Mouse (Mus musculus) monocyte, adult 59 days (primary cell): Measurements from ENCODE around the gene Kbtbd13. TPM values are rescaled to one million over a fixed set of nuclear protein-coding genes. Genes with fewer than 3 reads are reported as not detected.

Experiments
- total RNA-seq, 2 experiments: library from RNA; stranded (reverse); gene quantifications; one replicate each; pipeline ENCODE4 v1.2.4; 2023

Kbtbd13 gene
- not detected for total RNA-seq

DNA sequence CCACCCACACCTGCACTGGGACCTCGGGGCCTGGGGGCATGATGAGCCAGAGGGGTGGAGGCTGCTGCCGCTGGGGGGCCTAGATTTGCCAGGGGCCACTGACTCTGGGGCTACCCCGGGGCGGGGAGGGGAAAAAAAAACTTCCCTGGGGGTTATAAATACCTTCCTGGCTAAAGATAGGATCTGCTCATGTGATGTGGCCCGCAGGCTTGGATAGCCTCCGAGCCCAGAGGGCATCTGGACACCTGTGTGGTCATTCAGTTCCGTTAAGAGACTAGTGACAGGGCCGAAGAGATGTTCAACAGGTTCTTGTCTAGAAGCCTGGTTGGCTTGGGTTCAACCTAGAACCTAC lies at the start of gene Kbtbd13:
Gene Kbtbd13 (minus strand): TSS at position 40 of the 352 bp plus-strand sequence.

DNA sequence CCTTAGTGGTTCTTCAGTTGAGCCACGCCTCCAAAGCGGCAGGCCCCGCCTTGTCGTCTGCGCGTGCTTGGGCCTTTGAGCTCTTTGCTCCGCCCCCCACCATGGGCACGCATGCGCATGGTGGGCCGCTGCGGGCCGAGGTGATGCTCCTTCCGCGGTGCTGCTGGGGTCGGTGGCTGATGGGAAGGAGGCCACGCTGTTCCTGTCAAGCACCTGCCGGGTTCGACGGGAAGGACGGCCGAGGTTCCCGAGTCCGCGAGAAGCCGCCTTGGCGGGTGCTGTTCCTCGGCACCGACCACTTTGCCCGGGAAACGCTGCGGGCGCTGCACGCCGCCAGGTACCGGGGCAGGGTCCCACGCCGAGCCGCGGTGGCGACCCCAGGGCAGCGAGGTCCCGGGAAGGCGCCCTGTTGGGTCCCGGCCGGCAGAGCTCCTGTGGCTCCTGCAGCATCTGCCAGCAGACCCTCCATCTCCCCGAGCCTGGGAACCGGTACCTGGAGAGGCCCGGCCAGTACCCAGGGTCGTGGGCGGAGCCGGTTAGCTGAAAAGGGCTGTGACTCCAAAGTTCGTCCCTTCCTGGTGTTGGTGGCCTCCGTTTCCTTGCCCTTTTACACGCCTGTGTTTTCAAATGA lies 44.3 kb upstream of the Kbtbd13 start, which contains the start of gene Mtfmt:
Gene Mtfmt (plus strand): TSS at position 112 of the 631 bp plus-strand sequence.

DNA sequence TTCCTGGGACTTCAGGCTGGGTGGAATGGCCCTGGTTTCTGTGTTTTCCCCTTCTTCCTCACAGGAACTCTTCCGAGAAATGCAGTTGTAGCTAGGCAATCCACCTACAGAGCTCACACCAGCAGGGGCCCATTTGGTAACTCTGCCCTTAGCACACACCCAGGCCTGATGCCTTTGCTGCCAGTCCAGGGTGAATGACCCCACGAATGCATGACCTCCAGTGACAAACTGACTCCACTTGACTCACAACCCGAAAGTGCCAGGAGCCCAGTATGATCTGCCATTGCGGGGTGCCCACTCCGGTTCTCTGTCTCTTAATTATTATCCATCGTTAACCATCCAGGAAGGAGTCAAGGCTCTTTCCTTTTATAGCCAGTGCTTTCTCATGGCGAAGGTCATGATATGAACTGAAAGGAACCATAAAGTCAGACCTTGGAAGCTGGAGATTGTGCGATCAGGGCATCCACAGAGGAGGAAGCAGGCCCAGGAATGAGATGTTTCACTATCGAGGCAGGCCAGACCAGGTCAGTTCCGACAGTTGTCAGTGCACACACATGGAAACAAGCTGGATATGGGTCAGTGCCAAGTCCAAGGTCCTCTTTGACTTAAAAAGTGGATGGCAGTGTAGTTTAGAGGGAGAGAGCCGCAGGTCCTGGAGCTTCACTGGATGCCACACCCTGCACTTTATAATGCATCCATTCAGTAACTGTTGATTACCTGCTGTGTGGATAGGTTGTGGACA lies 31.5 kb upstream of the Kbtbd13 start, which contains the start of gene Slc51b:
Gene Slc51b (minus strand): TSS at position 196 of the 742 bp plus-strand sequence.

GRCm38 (mm10) chr9:65398279-65398678 lies 6.8 kb upstream of the Kbtbd13 start, which contains the start of gene Rasl12:
Rasl12 (plus strand) TSS chr9:65398506.

GRCm38 (mm10) chr9:65360641-65361448 lies 30.6 kb downstream of the Kbtbd13 start, which contains the start of gene Ubap1l:
Ubap1l (plus strand) TSS chr9:65361041.

GRCm38 (mm10) chr9:65345854-65346475 lies 45.5 kb downstream of the Kbtbd13 start, which contains the start of gene Pdcd7:
Pdcd7 (plus strand) TSS chr9:65346104.

Other genes with a start within 250 kb of the Kbtbd13 start
- 1 to 10 TPM; 1.2 to 2.0 TPM for gene Parp16, start 196.3 kb downstream of the Kbtbd13 start, total RNA-seq
- gene Cilp, start 126.5 kb downstream of the Kbtbd13 start, total RNA-seq: not detected
- 10 to 100 TPM; 23.2 to 26.9 TPM for gene Clpx, start 97.4 kb downstream of the Kbtbd13 start, total RNA-seq
- 10 to 100 TPM; 16.4 to 18.1 TPM for gene Pdcd7, start 45.5 kb downstream of the Kbtbd13 start, total RNA-seq
- gene Ubap1l, start 30.6 kb downstream of the Kbtbd13 start, total RNA-seq: under 1 TPM; 0.73 to 0.82 TPM
- gene Rasl12, start 6.9 kb upstream of the Kbtbd13 start, total RNA-seq: not detected
- gene Slc51b, start 31.3 kb upstream of the Kbtbd13 start, total RNA-seq: not detected
- 10 to 100 TPM; 14.8 to 15.5 TPM for gene Mtfmt, start 44.1 kb upstream of the Kbtbd13 start, total RNA-seq
- 100 to 1,000 TPM in 1 of 2 experiments, 10 to 100 TPM in 1; 99.6 to 103 TPM for gene Spg21, start 69.3 kb upstream of the Kbtbd13 start, total RNA-seq
- gene Ankdd1a, start 128.5 kb upstream of the Kbtbd13 start, total RNA-seq: 1 to 10 TPM; 2.0 to 2.7 TPM
- gene Plekho2, start 188.4 kb upstream of the Kbtbd13 start, total RNA-seq: 100 to 1,000 TPM; 451 to 454 TPM
- gene Pif1, start 195.5 kb upstream of the Kbtbd13 start, total RNA-seq: under 1 TPM in 1 of 2 experiments, not detected in 1; 0.73 TPM
- gene Rbpms2, start 238.0 kb upstream of the Kbtbd13 start, total RNA-seq: under 1 TPM in 1 of 2 experiments, not detected in 1; 0.39 TPM